Mouse (Mus musculus): Measurements from ENCODE around the gene Tgm7.

Gene Tgm7

DNA sequence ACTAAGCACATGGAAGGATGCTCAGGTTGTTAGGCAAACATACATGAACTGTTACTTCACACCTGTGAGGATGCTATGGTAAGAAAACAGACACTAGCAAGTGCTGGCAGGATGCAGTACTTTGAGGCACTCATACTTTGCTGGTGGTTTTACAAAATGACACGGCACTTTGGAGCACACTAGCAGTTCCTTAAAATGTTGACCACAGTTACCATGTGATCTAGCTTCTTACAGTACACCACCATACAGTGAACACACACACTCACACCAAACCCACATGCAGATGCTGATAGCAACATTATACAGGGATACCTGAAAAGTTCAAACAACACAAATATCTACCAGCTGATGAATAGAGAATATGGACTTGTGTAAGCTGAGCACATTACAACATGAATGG, 27.0 kb downstream of the Tgm7 start:
- in situ Hi-C loops (cut with MboI; ENCODE audit: unreplicated experiment in 2 of 2) = loop anchor here (25.0 kb wide), 2 partner anchors 595 to 895 kb away; no protein-coding TSS in a partner anchor

DNA sequence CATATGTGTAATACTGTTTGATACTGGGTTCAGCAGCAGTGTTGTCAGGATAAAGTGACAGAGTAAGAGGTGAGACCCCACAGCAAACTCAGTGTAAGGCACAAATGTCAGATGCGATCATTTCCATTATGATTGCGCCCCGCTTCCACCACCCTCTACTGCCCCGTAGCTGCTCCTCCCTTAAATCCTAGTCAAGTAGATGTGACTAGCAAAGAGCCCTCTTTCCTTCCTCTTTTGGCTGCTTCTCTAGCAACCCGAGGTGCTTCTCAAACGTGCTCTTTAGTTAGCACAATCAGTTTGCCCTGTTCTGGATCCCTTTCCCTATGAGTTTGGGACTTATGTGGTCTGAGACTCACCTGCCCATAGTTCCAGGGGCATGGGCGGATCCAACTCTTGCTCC, 34.8 kb downstream of the Tgm7 start:
- in situ Hi-C loops (cut with MboI; ENCODE audit: unreplicated experiment in 2 of 2) = loop anchor here (25.0 kb wide), 2 partner anchors 587 to 887 kb away; no protein-coding TSS in a partner anchor

DNA sequence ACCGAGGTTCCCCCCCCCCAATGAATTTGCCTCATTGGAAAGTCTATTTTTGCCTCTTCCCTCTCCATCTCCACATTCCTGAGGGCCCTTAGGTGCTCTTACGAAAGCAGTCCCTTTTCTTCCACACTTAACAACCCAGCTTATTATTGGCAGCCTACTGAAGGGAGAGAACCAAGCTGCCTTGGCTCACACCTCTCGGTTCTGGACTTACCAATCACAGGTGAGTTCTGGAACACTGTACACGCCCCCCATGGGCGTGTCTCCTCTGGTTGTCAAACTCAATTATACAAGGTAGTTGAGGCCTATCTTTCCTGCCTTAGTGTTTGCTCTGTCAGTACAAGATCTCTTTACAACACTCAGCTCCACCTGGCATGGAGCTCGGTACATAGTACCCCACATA, 37.7 kb downstream of the Tgm7 start:
- in situ Hi-C loops (cut with MboI; ENCODE audit: unreplicated experiment in 2 of 2) = no loop called here

GRCm38 (mm10) chr2:121069506-121069905, 40.1 kb downstream of the Tgm7 start:
- in situ Hi-C loops (cut with MboI; ENCODE audit: unreplicated experiment in 2 of 2) = no loop called here

GRCm38 (mm10) chr2:121067116-121067515, 42.5 kb downstream of the Tgm7 start:
- in situ Hi-C loops (cut with MboI; ENCODE audit: unreplicated experiment in 2 of 2) = no loop called here

DNA sequence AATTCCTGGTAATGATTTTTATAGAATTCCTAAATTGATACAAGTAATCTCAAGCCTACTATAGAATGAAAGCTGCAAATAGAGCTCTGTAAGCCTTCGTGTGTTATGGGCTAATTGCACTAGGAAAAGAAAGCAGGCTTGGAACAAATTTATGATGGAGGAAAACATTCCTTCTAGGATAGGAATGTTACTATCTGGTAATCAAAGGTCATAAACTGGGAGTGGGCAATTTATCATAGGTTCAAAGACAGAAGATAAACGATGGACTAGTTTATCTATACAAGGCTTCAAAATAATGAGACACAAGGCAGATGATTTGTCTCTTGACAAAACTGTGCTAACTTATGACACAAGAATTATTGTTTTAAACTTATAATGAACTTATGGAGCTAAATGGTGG, 48.3 kb downstream of the Tgm7 start:
- in situ Hi-C loops (cut with MboI; ENCODE audit: unreplicated experiment in 2 of 2) = no loop called here

DNA sequence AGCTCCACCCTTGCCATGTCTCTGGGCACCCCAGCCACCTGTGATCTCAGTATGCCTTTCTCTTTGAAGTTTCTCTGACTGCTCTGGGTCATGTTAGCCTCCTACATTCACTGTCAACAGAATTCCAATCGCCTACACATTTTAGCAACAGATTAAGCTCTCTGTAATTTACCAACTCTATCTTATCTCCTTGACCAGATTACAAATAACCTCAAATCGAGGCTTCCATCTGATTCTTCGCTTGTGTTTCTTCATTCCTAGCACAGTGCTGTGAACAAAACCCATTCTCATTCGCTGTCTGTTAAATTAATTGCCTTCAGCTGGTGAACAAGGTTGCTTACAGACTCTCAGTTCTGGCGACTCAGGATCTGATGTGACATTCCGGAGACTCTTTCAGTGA, 51.6 kb downstream of the Tgm7 start:
- in situ Hi-C loops (cut with MboI; ENCODE audit: unreplicated experiment in 2 of 2) = no loop called here

DNA sequence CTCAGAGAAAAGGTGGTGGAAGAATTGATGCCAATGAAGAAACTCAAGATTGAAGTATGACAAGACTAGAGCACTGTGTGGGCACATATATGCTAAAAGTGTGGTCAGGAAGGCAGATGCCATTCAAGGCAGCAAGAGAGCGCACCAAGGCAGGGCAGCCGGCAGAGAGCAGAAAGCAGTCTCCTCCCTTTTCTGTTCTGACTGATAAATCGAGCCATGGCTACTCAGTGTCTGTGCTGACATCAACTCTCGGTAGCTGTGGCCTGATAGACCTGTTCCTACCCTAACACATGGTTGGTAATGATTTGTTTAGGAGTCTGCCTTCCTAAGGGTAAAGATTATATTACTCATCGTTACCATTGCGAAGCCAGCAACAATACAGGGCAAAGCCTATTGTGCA, 53.7 kb downstream of the Tgm7 start:
- in situ Hi-C loops (cut with MboI; ENCODE audit: unreplicated experiment in 2 of 2) = no loop called here

GRCm38 (mm10) chr2:121054060-121054459, 55.5 kb downstream of the Tgm7 start:
- in situ Hi-C loops (cut with MboI; ENCODE audit: unreplicated experiment in 2 of 2) = no loop called here

DNA sequence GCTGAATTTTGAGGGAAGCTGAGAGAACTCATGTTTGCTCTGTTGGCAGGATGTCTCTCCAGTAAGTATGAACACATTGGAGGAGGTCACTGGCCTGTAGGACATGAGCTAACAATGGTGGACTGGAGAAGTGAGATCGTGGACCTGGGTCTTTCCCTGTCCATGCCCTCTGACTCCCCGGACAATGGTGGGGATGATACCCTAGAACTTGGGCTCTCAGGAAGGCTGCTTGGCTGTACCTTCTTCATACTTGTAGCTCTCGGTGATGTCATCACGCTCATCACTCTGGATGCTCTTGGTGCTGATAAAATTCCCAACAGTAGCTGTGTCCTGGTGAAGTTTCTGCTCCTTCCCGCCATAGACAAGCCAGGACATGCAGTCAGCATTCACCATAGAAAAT, 57.4 kb downstream of the Tgm7 start:
- in situ Hi-C loops (cut with MboI; ENCODE audit: unreplicated experiment in 2 of 2) = no loop called here

- in situ Hi-C loops (cut with MboI; ENCODE audit: unreplicated experiment in 2 of 2) = loop anchor here in 1 of 2 experiments (25.0 kb wide), 1 partner anchor 858 kb away; no protein-coding TSS in a partner anchor
Measured at GRCm38 (mm10) chr2:121045653-121046052, 63.9 kb downstream of the Tgm7 start.

Data from v-Abl transformed pro-B cells (cell line).